Mouse (Mus musculus) heart, adult 2 months (tissue): ENCODE measurements around the gene Fjx1.

Experiments used
- CTCF ChIP-seq: fragments of 200-600 bp; IDR thresholded peaks from 2 replicates; pipeline ENCODE4 v1.8.1; 2022; ENCODE audit warnings: antibody characterized with exemption, mild to moderate bottlenecking, moderate library complexity
- POLR2A ChIP-seq: fragments of 200-500 bp; IDR thresholded peaks from 2 replicates; pipeline ENCODE4 v1.6.1; 2011; ENCODE audit warnings: mild to moderate bottlenecking, low read depth, low read length, control low read depth; ENCODE audit not compliant: insufficient read depth

GRCm38 (mm10) chr2:102399864-102400604, 52.3 kb downstream of the Fjx1 start:
- 0 out of 2 replicates have a peak, but pooled peaks have one; percentile 2 for TF ChIP-seq CTCF
- no peak for TF ChIP-seq POLR2A
